Mouse (Mus musculus): ENCODE data around the gene Gm11084. TPM values are rescaled to one million over a fixed set of nuclear protein-coding genes. Genes with fewer than 3 reads are reported as not detected.

Gene Gm11084
- polyA plus RNA-seq, 1 experiment from 2014 or later: not detected

Small RNA genes lying within 50 kb of the gene (microRNA-seq; reads per million reads assigned to microRNA genes)
- not detected for gene Gm25960

Other genes with a start within 250 kb of the Gm11084 start
- gene Sp3, start 6.3 kb downstream of the Gm11084 start, polyA plus RNA-seq (2014; fragmentation: Nextera tagmentation; extraction: Ambion mirVana): 47.2 and 47.4 TPM in 2 replicates
- 100 and 103 TPM in 2 replicates for gene Ola1, start 232.2 kb upstream of the Gm11084 start, polyA plus RNA-seq (2014; fragmentation: Nextera tagmentation; extraction: Ambion mirVana)